Mouse (Mus musculus): ENCODE results near the gene Exosc10. TPM values are rescaled to one million over a fixed set of nuclear protein-coding genes. Genes with fewer than 3 reads are reported as not detected.

Exosc10 gene
- total RNA-seq (2023): 10 to 100 TPM; 41.8 to 42.7 TPM

GRCm38 (mm10) chr4:148558297-148559000 lies at the start of gene Exosc10:
Exosc10 (plus strand) TSS chr4:148558429.

GRCm38 (mm10) chr4:148591171-148591630 lies 33.0 kb downstream of the Exosc10 start, which contains the start of gene Srm:
Srm (plus strand) TSS chr4:148591503.

GRCm38 (mm10) chr4:148602357-148603120 lies 44.3 kb downstream of the Exosc10 start, which contains the start of gene Masp2:
Masp2 (plus strand) TSS chr4:148602554.

GRCm38 (mm10) chr4:148626623-148627185 lies 68.5 kb downstream of the Exosc10 start, which contains the start of gene Tardbp:
Tardbp (minus strand) TSS chr4:148627019.

Other genes with a start within 250 kb of the Exosc10 start
- 1 to 10 TPM; 4.9 to 5.0 TPM for gene Ubiad1, start 113.7 kb upstream of the Exosc10 start, total RNA-seq (2023)
- 10 to 100 TPM; 23.1 to 25.3 TPM for gene Mtor, start 109.8 kb upstream of the Exosc10 start, total RNA-seq (2023)
- not detected for gene Angptl7, start 58.0 kb upstream of the Exosc10 start, total RNA-seq (2023)
- 10 to 100 TPM; 19.6 to 20.5 TPM for gene Srm, start 33.1 kb downstream of the Exosc10 start, total RNA-seq (2023)
- gene Masp2, start 44.1 kb downstream of the Exosc10 start, total RNA-seq (2023): under 1 TPM in 1 of 2 experiments, not detected in 1; 0.60 TPM
- gene Tardbp, start 68.6 kb downstream of the Exosc10 start, total RNA-seq (2023): 100 to 1,000 TPM; 160 to 166 TPM
- not detected for gene Gm572, start 84.9 kb downstream of the Exosc10 start, total RNA-seq (2023)
- 10 to 100 TPM; 14.9 to 15.0 TPM for gene Casz1, start 246.0 kb downstream of the Exosc10 start, total RNA-seq (2023)